Mouse (Mus musculus): ENCODE data around the gene Msrb1. TPM values are rescaled to one million over a fixed set of nuclear protein-coding genes. Genes with fewer than 3 reads are reported as not detected.

The Msrb1 gene
- polyA plus RNA-seq, 1 experiment from 2014 or later, result 17.8 TPM

- Histone ChIP-seq H3K27me3 (ENCODE audit: insufficient read depth, poor library complexity, severe bottlenecking) (no peaks in the 10 kb centered on the region; the same call in 1 of the 2 replicates), H3K27ac (peak overlapping the region; percentile 87), H3K4me1 (peaks cover 27% of the 10 kb centered on the region), H3K9me3 (no peaks in the 10 kb centered on the region), H3K4me3 (peak overlapping the region; percentile 78), H3K36me3 (peaks cover 22% of the 10 kb centered on the region)
- WGBS, result 3% methylated on average over 12 of the region's 12 CpGs
- DNase-seq (ENCODE audit: low spot score), result no peak
These were observed 13.1 kb upstream of the Msrb1 start for GRCm38 (mm10) chr17:24723122-24723880.

GRCm38 (mm10) chr17:24723881-24724180, 12.6 kb upstream of the Msrb1 start:
- Histone ChIP-seq H3K4me1 (peaks cover 28% of the 10 kb centered on the region), H3K27me3 (ENCODE audit: insufficient read depth, poor library complexity, severe bottlenecking) (no peaks in the 10 kb centered on the region; the same call in 1 of the 2 replicates), H3K9me3 (no peaks in the 10 kb centered on the region), H3K36me3 (peaks cover 18% of the 10 kb centered on the region), H3K27ac (peak overlapping the region; percentile 87), H3K4me3 (peak overlapping the region; percentile 78)
- no peak for DNase-seq (ENCODE audit: low spot score)
- WGBS, result under 1% methylated on average over 15 of the region's 15 CpGs

- Histone ChIP-seq H3K4me3 (peak within 1 kb of the TSS; percentile 78), H3K27ac (peak within 1 kb of the TSS; percentile 87), H3K36me3 (peaks cover 18% of the 10 kb centered on the region), H3K27me3 (ENCODE audit: insufficient read depth, poor library complexity, severe bottlenecking) (no peaks in the 10 kb centered on the region; the same call in 1 of the 2 replicates), H3K4me1 (peaks cover 25% of the 10 kb centered on the region), H3K9me3 (no peaks in the 10 kb centered on the region)
- peak; percentile 97 for DNase-seq (ENCODE audit: low spot score)
- WGBS, result under 1% methylated on average over 30 of the region's 30 CpGs
These were observed 12.3 kb upstream of the Msrb1 start, which contains the start of gene Ndufb10 for GRCm38 (mm10) chr17:24724184-24724583. Gene Ndufb10 (minus strand): TSS chr17:24724478.

GRCm38 (mm10) chr17:24725637-24726390, 10.6 kb upstream of the Msrb1 start:
- peaks cover 15% of the 10 kb centered on the region for H3K36me3 ChIP-seq
- DNase-seq (ENCODE audit: low spot score), result no peak
- peaks cover 25% of the 10 kb centered on the region for H3K4me1 ChIP-seq
- no peaks in the 10 kb centered on the region for H3K9me3 ChIP-seq
- H3K4me3 ChIP-seq, result no peak overlapping the region
- 60% methylated on average over 3 of the region's 3 CpGs for WGBS
- no peaks in the 10 kb centered on the region; the same call in 1 of the 2 replicates for H3K27me3 ChIP-seq (ENCODE audit: insufficient read depth, poor library complexity, severe bottlenecking)
- no peak overlapping the region for H3K27ac ChIP-seq

GRCm38 (mm10) chr17:24727618-24728017, 8.8 kb upstream of the Msrb1 start, which contains the start of gene Rpl3l:
Gene Rpl3l (plus strand): TSS chr17:24727820.
- Histone ChIP-seq H3K27ac (no peak within 1 kb of the TSS), H3K36me3 (peaks cover under 1% of the 10 kb centered on the region; the same call in 1 of the 2 replicates), H3K4me3 (no peak within 1 kb of the TSS), H3K4me1 (peaks cover 19% of the 10 kb centered on the region), H3K9me3 (no peaks in the 10 kb centered on the region), H3K27me3 (ENCODE audit: insufficient read depth, poor library complexity, severe bottlenecking) (no peaks in the 10 kb centered on the region; the same call in 1 of the 2 replicates)
- no peak for DNase-seq (ENCODE audit: low spot score)
- WGBS, result 73% methylated on average over 2 of the region's 2 CpGs

GRCm38 (mm10) chr17:24728184-24728583, 8.3 kb upstream of the Msrb1 start:
- Histone ChIP-seq H3K36me3 (no peaks in the 10 kb centered on the region), H3K27ac (no peak overlapping the region), H3K4me1 (peaks cover 18% of the 10 kb centered on the region), H3K27me3 (ENCODE audit: insufficient read depth, poor library complexity, severe bottlenecking) (no peaks in the 10 kb centered on the region; the same call in 1 of the 2 replicates), H3K9me3 (no peaks in the 10 kb centered on the region), H3K4me3 (no peak overlapping the region)
- DNase-seq (ENCODE audit: low spot score), result no peak
- 76% methylated on average over 17 of the region's 17 CpGs for WGBS

GRCm38 (mm10) chr17:24729067-24729466, 7.4 kb upstream of the Msrb1 start:
- no peak overlapping the region for H3K4me3 ChIP-seq
- H3K9me3 ChIP-seq, result no peaks in the 10 kb centered on the region
- H3K27me3 ChIP-seq (ENCODE audit: insufficient read depth, poor library complexity, severe bottlenecking), result no peaks in the 10 kb centered on the region; the same call in 1 of the 2 replicates
- H3K36me3 ChIP-seq, result no peaks in the 10 kb centered on the region
- peaks cover 18% of the 10 kb centered on the region for H3K4me1 ChIP-seq
- no peak overlapping the region for H3K27ac ChIP-seq
- WGBS, result 79% methylated on average over 6 of the region's 6 CpGs
- no peak for DNase-seq (ENCODE audit: low spot score)

GRCm38 (mm10) chr17:24730787-24731186, 5.7 kb upstream of the Msrb1 start:
- DNase-seq (ENCODE audit: low spot score), result no peak
- H3K4me1 ChIP-seq, result peaks cover 24% of the 10 kb centered on the region
- 79% methylated on average over 14 of the region's 14 CpGs for WGBS
- no peaks in the 10 kb centered on the region; the same call in 1 of the 2 replicates for H3K27me3 ChIP-seq (ENCODE audit: insufficient read depth, poor library complexity, severe bottlenecking)
- no peak overlapping the region for H3K27ac ChIP-seq
- no peaks in the 10 kb centered on the region for H3K9me3 ChIP-seq
- H3K4me3 ChIP-seq, result no peak overlapping the region
- H3K36me3 ChIP-seq, result no peaks in the 10 kb centered on the region

GRCm38 (mm10) chr17:24732233-24732935, 4.1 kb upstream of the Msrb1 start:
- Histone ChIP-seq H3K4me3 (no peak overlapping the region), H3K27me3 (ENCODE audit: insufficient read depth, poor library complexity, severe bottlenecking) (no peaks in the 10 kb centered on the region; the same call in 1 of the 2 replicates), H3K4me1 (peaks cover 37% of the 10 kb centered on the region), H3K27ac (peak overlapping the region; percentile 80), H3K9me3 (no peaks in the 10 kb centered on the region), H3K36me3 (no peaks in the 10 kb centered on the region)
- no peak for DNase-seq (ENCODE audit: low spot score)
- WGBS, result 68% methylated on average over 12 of the region's 12 CpGs

GRCm38 (mm10) chr17:24733434-24734050, 2.9 kb upstream of the Msrb1 start:
- no peak overlapping the region for H3K27ac ChIP-seq
- 87% methylated on average over 21 of the region's 21 CpGs for WGBS
- H3K27me3 ChIP-seq (ENCODE audit: insufficient read depth, poor library complexity, severe bottlenecking), result no peaks in the 10 kb centered on the region
- no peaks in the 10 kb centered on the region for H3K36me3 ChIP-seq
- no peak overlapping the region for H3K4me3 ChIP-seq
- no peaks in the 10 kb centered on the region for H3K9me3 ChIP-seq
- no peak for DNase-seq (ENCODE audit: low spot score)
- peaks cover 41% of the 10 kb centered on the region for H3K4me1 ChIP-seq

- WGBS, result 72% methylated on average over 1 of the region's 1 CpGs
- peaks cover 41% of the 10 kb centered on the region for H3K4me1 ChIP-seq
- H3K4me3 ChIP-seq, result no peak overlapping the region
- DNase-seq (ENCODE audit: low spot score), result no peak
- no peaks in the 10 kb centered on the region for H3K9me3 ChIP-seq
- H3K27ac ChIP-seq, result no peak overlapping the region
- H3K36me3 ChIP-seq, result no peaks in the 10 kb centered on the region
- no peaks in the 10 kb centered on the region for H3K27me3 ChIP-seq (ENCODE audit: insufficient read depth, poor library complexity, severe bottlenecking)
These were observed 1.9 kb upstream of the Msrb1 start for GRCm38 (mm10) chr17:24734513-24734912.

GRCm38 (mm10) chr17:24735446-24735845, 996 bp upstream of the Msrb1 start:
- 83% methylated on average over 7 of the region's 7 CpGs for WGBS
- Histone ChIP-seq H3K27me3 (ENCODE audit: insufficient read depth, poor library complexity, severe bottlenecking) (no peaks in the 10 kb centered on the region), H3K27ac (peak overlapping the region; percentile 88), H3K4me3 (peak overlapping the region; percentile 82; the same call in 1 of the 2 replicates), H3K9me3 (no peaks in the 10 kb centered on the region), H3K36me3 (0 out of 2 replicates have a peak, but pooled peaks cover 5% of the 10 kb centered on the region), H3K4me1 (peaks cover 41% of the 10 kb centered on the region)
- DNase-seq (ENCODE audit: low spot score), result no peak

All from heart, embryonic 10.5 days (tissue).